Mouse (Mus musculus) skeletal muscle tissue, postnatal 0 days (tissue): ENCODE measurements around the gene Terb2. TPM values are rescaled to one million over a fixed set of nuclear protein-coding genes. Genes with fewer than 3 reads are reported as not detected.

Experiments used
- polyA plus RNA-seq: library from polyadenylated mRNA; unstranded; fragments of >200 nt; fragmentation: Nextera tagmentation; extraction: Ambion mirVana; gene quantifications from 2 replicates; pipeline ENCODE4 v1.2.1, GENCODE M21; 2015

The Terb2 gene
- polyA plus RNA-seq: not detected in 2 replicates

DNA sequence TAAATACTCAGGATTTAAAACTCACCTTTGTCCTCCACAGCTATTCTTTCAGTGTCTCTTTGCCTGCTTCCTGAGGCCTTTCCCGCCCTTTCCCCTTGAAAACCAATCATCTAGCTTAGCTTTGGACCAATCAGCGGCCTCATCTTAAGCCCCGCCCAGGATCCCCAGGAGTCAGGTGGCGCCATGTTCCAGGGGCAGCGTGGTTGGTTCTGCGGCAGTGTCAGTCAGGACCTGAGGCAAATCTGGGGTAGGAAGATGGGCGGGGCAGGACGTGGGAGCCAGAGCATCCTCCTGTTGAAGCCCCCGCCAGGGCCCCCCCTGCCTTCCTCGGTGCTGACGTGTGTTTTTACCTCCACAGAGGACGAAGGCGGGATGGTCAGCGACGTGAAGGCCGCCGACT is at the start of gene Terb2, which contains the start of gene Patl2:
TSS of gene Terb2 (plus strand) at position 167 of the 400 bp plus-strand sequence.
TSS of gene Patl2 (minus strand) at position 84 of the 400 bp plus-strand sequence.

DNA sequence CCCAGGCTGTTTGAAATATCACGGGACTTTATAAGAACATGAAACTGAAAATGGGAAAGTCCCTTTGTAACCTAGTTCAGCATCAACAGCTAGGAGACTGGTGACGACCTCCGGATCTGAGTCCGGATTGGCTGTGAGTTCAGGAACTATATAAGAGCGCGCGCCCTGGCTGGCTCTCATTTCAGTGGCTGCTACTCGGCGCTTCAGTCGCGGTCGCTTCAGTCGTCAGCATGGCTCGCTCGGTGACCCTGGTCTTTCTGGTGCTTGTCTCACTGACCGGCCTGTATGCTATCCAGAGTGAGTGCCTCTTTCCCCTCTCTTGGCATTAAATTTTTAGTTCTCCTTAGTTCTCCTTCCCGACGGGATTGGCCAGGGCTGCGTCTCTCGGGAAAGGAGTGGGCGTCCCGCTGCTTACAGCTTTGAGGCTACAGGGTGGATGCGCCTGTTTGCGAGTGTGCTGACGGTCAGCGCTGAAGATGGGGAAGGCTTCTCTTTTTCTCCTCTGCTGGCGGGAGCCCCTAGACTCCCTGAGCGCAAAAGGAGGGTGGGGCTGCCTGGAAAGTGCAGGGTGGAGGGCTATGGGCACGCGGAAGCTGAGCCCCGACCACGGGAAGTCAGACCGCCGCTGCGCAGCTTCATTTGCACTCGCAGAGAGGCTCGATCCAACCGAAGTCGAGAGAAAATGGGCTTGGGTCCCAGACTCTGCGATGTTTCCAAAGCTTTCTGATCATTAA is 38.4 kb upstream of the Terb2 start, which contains the start of gene B2m:
TSS of gene B2m (plus strand) at position 179 of the 734 bp plus-strand sequence.

DNA sequence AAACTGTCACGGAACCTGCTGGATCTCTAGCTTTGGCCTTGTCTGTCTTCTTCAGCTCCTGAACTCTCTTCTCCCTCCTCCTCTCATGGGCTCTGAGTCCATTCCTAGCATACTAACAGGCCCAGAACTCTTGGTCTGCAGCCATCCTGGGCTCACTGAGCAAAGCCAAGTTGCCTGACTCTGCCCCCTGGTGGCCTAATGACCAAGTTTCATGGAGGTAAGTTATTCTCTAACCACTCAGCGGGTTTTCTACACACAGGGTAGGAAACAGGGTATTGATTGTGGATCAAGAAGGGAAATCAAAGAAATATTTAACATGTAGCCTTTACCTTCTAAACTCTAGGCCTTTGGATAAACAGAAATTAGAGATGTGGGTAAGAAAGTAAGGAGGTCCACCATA is 25.4 kb upstream of the Terb2 start, which contains the start of gene Trim69:
TSS of gene Trim69 (plus strand) at position 21 of the 400 bp plus-strand sequence.

DNA sequence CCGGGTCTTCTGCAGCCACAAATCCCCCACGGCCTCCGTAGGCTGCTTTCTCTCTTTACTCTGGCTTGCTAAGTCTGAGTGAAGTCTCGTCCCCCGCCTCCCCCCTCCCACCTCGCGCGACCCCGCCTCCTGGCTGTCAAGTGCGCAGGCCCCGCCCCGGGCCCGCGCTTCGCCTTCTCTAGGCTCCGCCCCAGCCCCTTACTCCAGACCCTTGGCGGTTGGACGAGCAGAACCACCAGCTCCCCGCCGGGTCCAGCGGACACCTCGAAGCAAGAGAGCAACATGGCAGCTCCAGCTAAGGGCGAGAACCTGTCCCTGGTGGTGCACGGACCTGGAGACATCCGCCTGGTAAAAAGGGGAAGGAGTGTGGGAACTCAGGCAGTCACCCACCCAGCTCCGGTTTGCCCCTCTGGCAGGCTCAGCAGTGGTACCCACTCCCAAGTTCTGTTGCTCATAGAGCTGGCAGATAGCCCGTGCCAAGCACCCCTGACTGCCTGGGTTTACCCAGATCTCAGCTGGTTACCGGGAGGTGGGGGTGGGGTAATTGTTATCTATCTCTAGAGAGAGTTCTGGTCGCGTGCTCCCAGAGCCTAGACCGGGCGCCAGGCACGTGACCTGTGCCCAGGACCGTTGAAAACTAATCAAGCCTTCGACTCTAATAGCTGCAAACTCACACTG is 48.7 kb downstream of the Terb2 start, which contains the start of gene Sord:
TSS of gene Sord (plus strand) at position 139 of the 678 bp plus-strand sequence.

Other genes starting within 250 kb of the Terb2 start
- 23.8 and 26.4 TPM in 2 replicates for gene Ctdspl2, start 230.3 kb upstream of the Terb2 start, polyA plus RNA-seq
- 0.15 and 0.21 TPM in 2 replicates for gene Mageb3, start 230.2 kb upstream of the Terb2 start, polyA plus RNA-seq
- gene Eif3j1, start 157.7 kb upstream of the Terb2 start, polyA plus RNA-seq: 11.5 and 13.1 TPM in 2 replicates
- gene Spg11, start 67.9 kb upstream of the Terb2 start, polyA plus RNA-seq: 3.0 and 3.1 TPM in 2 replicates
- 403 and 586 TPM in 2 replicates for gene B2m, start 38.6 kb upstream of the Terb2 start, polyA plus RNA-seq
- not detected in 2 replicates for gene Trim69, start 25.6 kb upstream of the Terb2 start, polyA plus RNA-seq
- 0.05 TPM in 1 of 2 replicates, not detected in the other for gene Patl2, start 83 bp upstream of the Terb2 start, polyA plus RNA-seq
- gene Sord, start 48.5 kb downstream of the Terb2 start, polyA plus RNA-seq: 13.8 and 13.9 TPM in 2 replicates
- gene Duox2, start 112.2 kb downstream of the Terb2 start, polyA plus RNA-seq: 0.06 and 0.15 TPM in 2 replicates
- 0.11 TPM in 1 of 2 replicates, not detected in the other for gene Duoxa2, start 112.6 kb downstream of the Terb2 start, polyA plus RNA-seq
- 1.1 and 1.6 TPM in 2 replicates for gene Duoxa1, start 127.5 kb downstream of the Terb2 start, polyA plus RNA-seq
- 0.05 and 0.08 TPM in 2 replicates for gene Duox1, start 129.4 kb downstream of the Terb2 start, polyA plus RNA-seq
- 1.2 and 1.6 TPM in 2 replicates for gene Shf, start 182.9 kb downstream of the Terb2 start, polyA plus RNA-seq
- gene Slc28a2, start 240.2 kb downstream of the Terb2 start, polyA plus RNA-seq: 3.1 and 3.6 TPM in 2 replicates